Mouse (Mus musculus) gonadal fat pad, adult 2 months (tissue): ENCODE measurements around the gene Pcnx2. TPM values are rescaled to one million over a fixed set of nuclear protein-coding genes. Genes with fewer than 3 reads are reported as not detected.

Source experiments
- DNase-seq: peaks from one replicate; pipeline ENCODE4 v3.0.0-alpha.2; 2012; ENCODE audit warnings: low read depth
- polyA plus RNA-seq: library from polyadenylated mRNA; depleted of rRNA; stranded (reverse); fragments of >200 nt; gene quantifications from 2 replicates; pipeline ENCODE4 v1.2.3, GENCODE M21; 2012

Pcnx2 gene
- polyA plus RNA-seq, 1 experiment, result 1.5 TPM

GRCm38 (mm10) chr8:125898899-125899298 lies 782 bp upstream of the Pcnx2 start:
- DNase-seq, result no peak

GRCm38 (mm10) chr8:125897388-125897787 lies 729 bp downstream of the Pcnx2 start:
- no peak for DNase-seq

GRCm38 (mm10) chr8:125889920-125890319 lies 8.2 kb downstream of the Pcnx2 start:
- no peak for DNase-seq

- DNase-seq, result no peak
Observed at GRCm38 (mm10) chr8:125887549-125887948, 10.6 kb downstream of the Pcnx2 start.

GRCm38 (mm10) chr8:125880447-125880846 lies 17.7 kb downstream of the Pcnx2 start:
- no peak for DNase-seq

- DNase-seq, result no peak
Observed at GRCm38 (mm10) chr8:125873250-125873534, 24.9 kb downstream of the Pcnx2 start.

- no peak for DNase-seq
Observed at GRCm38 (mm10) chr8:125872501-125873249, 25.4 kb downstream of the Pcnx2 start.

GRCm38 (mm10) chr8:125870821-125871321 lies 27.2 kb downstream of the Pcnx2 start:
- no peak for DNase-seq

- no peak for DNase-seq
Observed at GRCm38 (mm10) chr8:125870179-125870702, 27.9 kb downstream of the Pcnx2 start.

- no peak for DNase-seq
Observed at GRCm38 (mm10) chr8:125869739-125870138, 28.4 kb downstream of the Pcnx2 start.

- DNase-seq, result no peak
Observed at GRCm38 (mm10) chr8:125868552-125868951, 29.6 kb downstream of the Pcnx2 start.

- no peak for DNase-seq
Observed at GRCm38 (mm10) chr8:125866125-125866524, 32.0 kb downstream of the Pcnx2 start.

GRCm38 (mm10) chr8:125857251-125857650 lies 40.9 kb downstream of the Pcnx2 start:
- DNase-seq, result no peak

GRCm38 (mm10) chr8:125856160-125856559 lies 42.0 kb downstream of the Pcnx2 start:
- DNase-seq, result no peak

GRCm38 (mm10) chr8:125854379-125854778 lies 43.7 kb downstream of the Pcnx2 start:
- no peak for DNase-seq

GRCm38 (mm10) chr8:125853300-125853699 lies 44.8 kb downstream of the Pcnx2 start:
- DNase-seq, result no peak

GRCm38 (mm10) chr8:125849181-125849580 lies 48.9 kb downstream of the Pcnx2 start:
- DNase-seq, result no peak

- no peak for DNase-seq
Observed at GRCm38 (mm10) chr8:125847842-125848241, 50.3 kb downstream of the Pcnx2 start.

- no peak for DNase-seq
Observed at GRCm38 (mm10) chr8:125845281-125845680, 52.8 kb downstream of the Pcnx2 start.

GRCm38 (mm10) chr8:125843122-125843836 lies 54.8 kb downstream of the Pcnx2 start:
- no peak for DNase-seq

GRCm38 (mm10) chr8:125842158-125842557 lies 56.0 kb downstream of the Pcnx2 start:
- DNase-seq, result no peak

- DNase-seq, result no peak
Observed at GRCm38 (mm10) chr8:125824688-125825087, 73.4 kb downstream of the Pcnx2 start.

GRCm38 (mm10) chr8:125823719-125824118 lies 74.4 kb downstream of the Pcnx2 start:
- DNase-seq, result no peak
